Mouse (Mus musculus) C2C12 (cell line): ENCODE data around the gene Slc41a1.

Source experiments
- CEBPB ChIP-seq: IDR thresholded peaks from one replicate; pipeline ENCODE4 v1.6.1; 2011; ENCODE audit warnings: low read depth, mild to moderate bottlenecking, control low read depth, moderate library complexity
- CTCF ChIP-seq: IDR thresholded peaks from one replicate; pipeline ENCODE4 v1.5.1; 2011; ENCODE audit not compliant: control insufficient read depth, insufficient read depth, insufficient read length
- FOSL1 ChIP-seq: IDR thresholded peaks from one replicate; pipeline ENCODE4 v1.8.0; 2011; ENCODE audit warnings: mild to moderate bottlenecking, low read length; ENCODE audit not compliant: poor library complexity, insufficient read depth, severe bottlenecking
- MAX ChIP-seq: IDR thresholded peaks from one replicate; pipeline ENCODE4 v1.6.1; 2011; ENCODE audit warnings: mild to moderate bottlenecking, control low read depth
- MYOD1 ChIP-seq: IDR thresholded peaks from one replicate; pipeline ENCODE4 v1.6.1; 2011; ENCODE audit warnings: low read depth; ENCODE audit not compliant: control insufficient read depth, insufficient read length
- MYOG ChIP-seq: IDR thresholded peaks from one replicate; pipeline ENCODE4 v1.6.1; 2011; ENCODE audit not compliant: control insufficient read depth, insufficient read length; ENCODE audit errors: extremely low read depth
- USF1 ChIP-seq: IDR thresholded peaks from one replicate; pipeline ENCODE4 v1.6.1; 2011; ENCODE audit warnings: low read depth, mild to moderate bottlenecking, control low read depth, moderate library complexity

DNA sequence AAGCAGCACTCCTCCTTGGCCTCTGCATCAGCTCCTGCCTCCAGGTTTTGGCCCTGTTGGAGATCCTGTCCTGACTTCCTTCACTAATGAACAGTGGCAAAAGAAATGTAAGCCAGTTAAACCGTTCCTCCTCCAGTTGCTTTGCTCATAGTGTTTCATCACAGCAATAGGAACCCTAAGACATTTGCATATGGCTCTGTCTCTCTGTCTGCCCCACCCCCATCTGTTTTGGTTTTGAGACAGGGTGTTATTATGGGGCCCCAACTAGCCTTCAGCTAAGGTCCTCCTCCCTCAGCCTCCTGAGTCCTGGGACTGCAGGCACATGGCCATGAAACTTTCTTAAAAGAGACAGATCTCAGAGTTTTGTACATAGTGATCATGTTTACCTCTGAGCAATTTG, 27.3 kb upstream of the Slc41a1 start:
- TF ChIP-seq CTCF (no peak), USF1 (no peak), CEBPB (no peak), MAX (no peak), MYOG (no peak), MYOD1 (no peak), FOSL1 (no peak)
